Mouse (Mus musculus): Measurements from ENCODE around the gene Parvg.
"Not testable (repeated sequence)": the region's sequence is repeated elsewhere in the genome, so short reads cannot be mapped to it uniquely, and the experiment has no call there.

The Parvg gene

DNA sequence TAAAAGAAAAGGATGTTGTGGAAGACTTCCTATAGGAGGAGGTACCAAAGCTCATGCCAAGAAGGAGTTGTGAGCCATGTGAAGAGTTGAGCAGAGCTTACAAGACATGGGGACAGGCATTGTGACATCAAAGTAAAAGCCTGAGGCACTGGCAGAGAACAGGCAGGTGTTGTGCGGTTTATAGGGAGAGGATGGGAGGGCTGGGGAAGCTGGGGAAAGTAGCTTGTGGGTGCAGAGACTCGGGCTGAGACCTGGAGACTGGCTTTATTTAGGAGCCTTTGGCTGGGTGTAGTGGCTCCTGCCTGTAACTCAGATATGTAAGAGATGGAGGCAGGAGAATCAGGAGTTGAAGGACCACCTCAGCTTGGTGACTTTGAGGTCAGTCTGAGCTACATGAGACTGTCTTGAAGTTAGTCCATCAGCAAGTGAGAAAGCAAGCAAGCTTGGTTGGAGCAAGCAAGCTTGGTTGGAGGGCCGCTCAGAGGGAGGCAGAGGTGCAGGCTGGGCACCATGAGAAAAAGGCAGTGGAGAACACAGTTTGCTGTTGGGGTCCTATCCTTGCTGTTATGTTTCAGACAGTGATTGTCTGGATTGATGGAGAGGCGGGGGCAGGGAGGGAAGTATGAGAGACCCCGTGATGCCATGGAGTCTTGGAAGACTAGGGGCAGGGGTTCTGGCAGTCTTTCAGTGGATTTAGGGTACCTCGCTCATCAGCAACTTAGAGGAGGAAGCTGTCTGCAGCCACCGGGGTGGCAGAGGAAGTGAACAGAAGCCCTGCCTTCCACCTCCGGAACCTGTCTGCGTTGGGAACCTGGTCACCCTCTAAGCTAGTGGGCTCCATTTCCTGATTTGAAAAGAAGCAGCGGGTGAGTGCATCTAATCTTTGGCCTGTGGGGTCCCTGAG lies at the start of gene Parvg:
Gene Parvg (plus strand): TSS at position 61 of the 904 bp plus-strand sequence.
- no peak for DNase-seq (ENCODE audit: low spot score)

DNA sequence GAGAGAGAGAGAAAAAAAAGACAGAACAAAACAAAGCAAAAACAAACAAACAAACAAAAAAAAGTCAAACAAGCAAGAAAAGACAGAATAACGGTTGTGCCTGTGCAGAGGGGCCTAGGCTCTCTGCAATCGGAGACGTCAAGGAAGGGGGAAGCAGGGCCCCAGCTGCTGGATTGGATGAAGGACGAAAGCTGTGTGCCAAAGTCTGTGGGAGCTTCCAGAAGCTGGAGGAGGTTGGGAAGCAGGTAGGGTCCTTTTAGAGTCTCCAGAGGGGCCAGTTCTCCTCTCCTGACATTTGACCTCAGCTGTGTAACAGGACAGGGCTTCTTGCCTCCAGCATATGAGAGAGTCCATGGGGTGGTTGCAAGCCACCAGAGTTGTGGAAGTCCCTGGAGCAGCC lies 47.8 kb upstream of the Parvg start:
- DNase-seq (ENCODE audit: low spot score) = no peak

GRCm38 (mm10) chr15:84278091-84278490 lies 45.7 kb upstream of the Parvg start:
- no peak for DNase-seq (ENCODE audit: low spot score)

DNA sequence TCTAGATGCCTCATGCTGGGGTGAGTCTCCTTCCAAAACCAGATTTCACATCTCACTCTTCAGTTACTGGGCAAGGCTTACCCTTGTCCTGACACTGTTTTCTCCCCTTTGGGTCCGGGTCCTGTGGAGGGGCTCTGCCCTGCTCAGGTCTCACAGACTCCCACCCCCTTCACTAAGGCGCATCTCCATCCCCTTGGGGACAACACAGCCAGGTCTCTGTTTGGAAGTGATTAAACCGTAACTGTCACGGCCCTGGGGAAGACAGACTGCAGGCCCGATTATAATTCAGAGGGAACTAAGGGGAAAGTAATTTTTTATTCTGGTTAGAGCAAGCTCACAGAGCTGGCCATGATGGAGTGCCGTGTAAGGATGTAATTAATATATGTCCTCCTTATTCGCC lies 45.2 kb upstream of the Parvg start:
- DNase-seq (ENCODE audit: low spot score) = no peak

DNA sequence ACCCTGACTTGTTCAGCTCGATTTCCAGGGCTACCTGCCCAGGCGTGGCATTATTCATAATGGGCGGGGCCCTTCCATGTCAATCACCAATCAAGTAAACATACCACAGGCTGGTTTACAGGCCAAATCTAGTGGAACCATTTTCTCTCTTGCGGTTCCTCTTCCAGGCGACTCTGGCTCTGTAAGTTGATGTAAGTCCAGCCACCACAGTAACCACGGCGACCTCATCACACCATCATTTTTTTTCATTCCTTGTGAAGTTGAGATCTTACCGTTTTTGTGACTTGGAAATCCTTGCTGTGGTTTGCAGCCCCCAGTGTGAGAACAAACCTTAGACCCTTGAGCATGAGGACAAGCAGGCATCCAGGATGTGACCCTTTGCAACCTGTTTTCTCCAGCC lies 43.5 kb upstream of the Parvg start:
- no peak for DNase-seq (ENCODE audit: low spot score)

- no peak for DNase-seq (ENCODE audit: low spot score)
Observed at GRCm38 (mm10) chr15:84280712-84281347, 43.0 kb upstream of the Parvg start.

DNA sequence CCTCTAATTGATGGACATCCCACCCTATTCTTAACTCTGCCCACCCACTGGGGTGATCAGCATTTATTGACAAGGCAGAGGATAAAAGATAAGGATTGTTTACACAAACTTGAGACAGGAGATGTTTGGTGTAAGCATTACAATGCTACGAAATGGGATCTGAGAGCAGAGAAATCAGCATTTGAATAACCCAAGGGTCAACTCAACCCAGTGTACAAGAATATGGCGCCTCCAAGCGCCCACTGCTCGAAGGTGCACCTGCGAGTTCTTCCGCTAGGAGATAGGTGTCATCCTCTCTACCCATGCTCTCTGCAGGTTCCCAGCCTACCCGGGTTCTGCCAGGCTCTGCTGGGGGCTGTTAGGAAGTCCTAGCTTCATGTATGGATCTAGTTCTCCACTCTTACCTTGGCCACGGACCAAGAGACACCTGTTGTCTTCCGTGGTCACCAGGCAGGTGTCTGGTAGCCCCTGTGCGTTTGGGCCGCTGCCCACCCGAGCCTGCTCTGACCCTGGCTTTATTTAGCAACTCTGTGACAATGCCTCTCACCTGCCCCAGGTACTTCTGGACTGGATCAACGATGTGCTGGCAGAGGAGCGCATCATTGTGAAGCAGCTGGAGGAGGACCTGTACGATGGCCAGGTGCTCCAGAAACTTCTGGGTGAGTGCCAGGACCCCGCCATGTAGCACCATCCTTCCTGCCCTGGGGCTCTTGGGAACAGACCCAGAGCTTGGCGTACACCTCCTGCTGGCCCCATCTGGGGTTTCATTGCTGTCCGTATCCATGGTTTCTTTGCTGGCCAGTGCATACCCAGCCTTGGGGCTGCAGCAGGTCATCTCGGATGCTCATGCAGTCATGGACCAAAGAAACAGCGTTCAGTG lies 41.4 kb upstream of the Parvg start:
- no peak for DNase-seq (ENCODE audit: low spot score)

DNA sequence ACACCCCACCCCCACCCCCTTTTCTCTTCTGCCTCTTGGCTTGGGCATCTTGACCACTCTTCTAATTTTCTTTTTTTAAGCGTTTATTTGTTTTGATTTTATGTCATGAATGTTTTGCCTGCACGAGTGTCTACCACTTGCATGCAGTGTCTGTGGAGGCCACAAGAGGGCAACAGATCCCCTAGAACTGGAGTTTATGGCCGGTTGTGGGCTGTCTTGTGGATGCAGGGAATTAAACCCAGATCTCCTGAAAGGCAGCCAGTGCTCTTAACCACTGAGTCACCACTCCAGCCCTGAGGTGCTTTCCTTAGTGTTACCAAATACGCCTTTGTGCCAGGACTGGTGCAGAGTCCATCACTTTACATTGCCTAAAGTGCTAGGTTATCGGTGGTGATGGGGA lies 39.8 kb upstream of the Parvg start:
- no peak for DNase-seq (ENCODE audit: low spot score)

DNA sequence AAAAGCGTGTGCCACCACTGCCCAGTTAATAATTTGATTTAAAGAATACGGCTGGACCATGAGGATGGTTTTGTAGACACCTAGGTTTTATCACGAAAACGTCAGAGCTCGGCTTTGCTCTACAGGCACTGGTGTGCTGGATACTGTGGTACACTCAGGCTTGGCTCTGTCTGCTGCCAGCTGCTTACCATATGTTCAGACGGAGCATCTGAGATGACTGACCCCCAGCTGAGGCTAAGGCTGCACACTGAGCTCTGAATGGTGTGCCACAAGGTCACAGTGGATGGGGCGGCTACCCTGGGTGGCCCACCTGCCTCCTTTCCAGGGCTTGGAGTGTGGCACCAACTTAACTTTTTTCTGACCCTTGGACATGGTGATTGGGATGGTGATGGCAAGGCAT lies 38.4 kb upstream of the Parvg start:
- DNase-seq (ENCODE audit: low spot score) = no peak

- DNase-seq (ENCODE audit: low spot score) = not testable (repeated sequence)
Observed at GRCm38 (mm10) chr15:84288953-84289352, 34.9 kb upstream of the Parvg start.

- DNase-seq (ENCODE audit: low spot score) = no peak
Observed at GRCm38 (mm10) chr15:84291097-84291496, 32.7 kb upstream of the Parvg start.

DNA sequence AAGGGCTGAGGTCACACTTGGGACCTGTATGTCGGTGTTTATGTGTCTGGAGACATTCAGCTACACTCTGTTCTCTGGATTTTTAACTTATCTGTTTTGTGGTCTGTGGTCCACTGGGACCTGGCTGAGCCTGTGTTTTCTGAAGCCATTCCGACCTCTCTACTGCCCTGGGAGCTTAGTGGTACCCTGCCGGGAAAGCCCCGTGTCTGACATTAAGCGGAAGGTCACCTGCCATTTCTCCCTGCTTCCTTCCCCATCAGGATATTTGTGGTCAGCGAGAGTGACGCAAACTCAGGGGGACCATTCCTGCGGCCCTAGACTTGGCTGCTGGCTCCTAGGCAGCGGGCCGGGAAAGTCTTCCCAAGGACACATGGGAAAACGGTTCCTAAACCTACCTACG lies 30.2 kb upstream of the Parvg start:
- DNase-seq (ENCODE audit: low spot score) = no peak

GRCm38 (mm10) chr15:84294391-84294790 lies 29.4 kb upstream of the Parvg start:
- no peak for DNase-seq (ENCODE audit: low spot score)

- DNase-seq (ENCODE audit: low spot score) = no peak
Observed at GRCm38 (mm10) chr15:84295225-84295624, 28.6 kb upstream of the Parvg start.

- no peak for DNase-seq (ENCODE audit: low spot score)
Observed at GRCm38 (mm10) chr15:84297454-84297853, 26.4 kb upstream of the Parvg start.

GRCm38 (mm10) chr15:84298804-84299370 lies 24.9 kb upstream of the Parvg start:
- no peak for DNase-seq (ENCODE audit: low spot score)

DNA sequence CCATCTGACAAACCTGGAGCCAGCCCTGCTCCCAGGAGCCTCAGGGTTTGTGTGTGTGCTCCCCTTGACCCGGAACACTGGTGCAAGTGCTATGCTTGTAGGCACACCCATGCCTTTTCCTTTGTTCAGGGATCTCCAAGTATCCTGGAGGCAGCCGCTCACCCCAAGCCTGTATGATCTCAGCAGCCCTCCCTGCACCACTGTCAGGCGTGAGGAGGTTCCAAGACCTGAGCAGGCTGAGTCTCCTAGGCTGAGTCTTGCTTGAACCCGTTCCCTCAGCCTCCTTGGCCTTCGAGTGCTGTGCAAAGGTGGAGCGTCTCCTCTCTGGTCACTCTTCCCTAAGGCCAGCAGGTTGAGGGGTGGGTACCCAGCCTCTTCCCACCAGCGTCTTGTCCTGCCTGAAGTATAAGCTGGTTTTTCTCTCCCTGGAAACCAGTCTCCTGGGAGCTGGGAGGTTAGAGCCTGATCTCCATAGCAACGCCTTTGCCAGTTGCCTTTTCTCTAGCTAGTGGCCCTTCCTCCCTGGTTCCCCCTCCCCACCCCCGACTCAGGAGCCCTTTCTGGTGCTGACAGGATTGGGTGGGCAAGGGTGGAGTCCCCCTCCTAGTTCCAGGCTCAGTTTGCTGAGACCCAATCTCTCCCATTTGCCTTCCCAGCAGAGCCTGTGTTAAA lies 24.0 kb upstream of the Parvg start:
- no peak for DNase-seq (ENCODE audit: low spot score)

GRCm38 (mm10) chr15:84300591-84300990 lies 23.2 kb upstream of the Parvg start:
- DNase-seq (ENCODE audit: low spot score) = no peak

- DNase-seq (ENCODE audit: low spot score) = no peak
Observed at GRCm38 (mm10) chr15:84301026-84301425, 22.8 kb upstream of the Parvg start.

- no peak for DNase-seq (ENCODE audit: low spot score)
Observed at GRCm38 (mm10) chr15:84301641-84302420, 22.0 kb upstream of the Parvg start.

DNA sequence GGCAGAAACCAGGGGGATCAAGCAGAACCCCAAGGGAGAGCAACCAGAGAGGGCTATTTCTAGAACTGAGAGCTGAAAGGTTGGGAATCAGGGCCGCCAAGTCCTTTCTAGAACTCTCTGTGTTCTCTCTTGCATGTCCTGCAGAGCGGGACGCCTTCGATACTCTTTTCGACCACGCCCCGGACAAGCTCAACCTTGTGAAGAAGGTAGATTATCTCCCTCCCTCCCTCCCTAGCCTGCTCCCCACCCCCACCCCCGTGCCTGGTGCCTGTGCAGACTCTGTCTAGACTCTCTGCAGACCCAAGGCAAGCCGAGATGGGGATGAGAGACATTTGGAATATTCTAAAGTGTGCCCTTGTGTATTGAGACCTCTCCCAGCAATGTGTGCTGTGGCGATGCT lies 20.6 kb upstream of the Parvg start:
- no peak for DNase-seq (ENCODE audit: low spot score)

All from layer of hippocampus, adult 9-10 months (tissue).